Mouse (Mus musculus): Measurements from ENCODE around the gene Rsph6a.

The Rsph6a gene

DNA sequence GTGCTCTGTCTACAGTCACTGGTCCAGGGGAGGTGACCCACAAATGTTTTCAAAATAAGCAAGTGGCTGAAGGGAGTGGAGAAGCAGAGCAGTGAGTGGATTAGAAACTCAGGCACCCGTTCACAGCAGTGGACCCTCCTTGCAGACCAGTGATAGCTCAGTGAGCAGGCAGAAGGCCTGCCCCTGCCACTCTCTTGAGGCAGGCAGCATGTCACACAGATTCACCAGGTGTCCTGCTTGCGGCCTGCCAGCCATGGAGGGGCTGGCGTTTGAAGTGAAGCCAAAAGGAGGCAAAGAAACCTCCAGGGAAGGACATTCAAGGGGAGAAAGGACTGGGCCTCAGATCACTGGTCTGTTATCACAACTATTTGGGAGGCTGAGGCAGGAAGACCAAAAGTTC, 24.2 kb downstream of the Rsph6a start:
- DNase-seq (ENCODE audit: low read depth, low spot score), result no peak

DNA sequence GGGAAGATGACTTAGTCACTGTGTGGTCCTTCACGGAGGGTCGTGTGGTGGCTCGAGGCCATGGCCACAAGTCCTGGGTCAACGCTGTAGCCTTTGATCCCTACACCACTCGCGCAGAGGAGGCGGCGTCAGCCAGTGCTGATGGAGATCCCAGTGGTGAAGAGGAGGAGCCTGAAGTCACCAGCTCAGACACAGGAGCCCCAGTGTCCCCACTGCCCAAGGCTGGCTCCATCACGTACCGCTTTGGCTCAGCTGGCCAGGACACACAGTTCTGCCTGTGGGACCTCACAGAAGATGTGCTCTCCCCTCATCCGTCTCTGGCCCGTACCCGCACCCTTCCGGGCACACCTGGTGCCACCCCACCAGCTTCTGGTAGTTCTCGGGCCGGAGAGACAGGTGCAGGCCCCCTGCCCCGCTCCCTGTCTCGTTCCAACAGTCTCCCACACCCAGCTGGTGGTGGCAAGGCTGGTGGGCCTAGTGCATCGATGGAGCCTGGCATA, 26.0 kb downstream of the Rsph6a start:
- no peak for DNase-seq (ENCODE audit: low read depth, low spot score)

DNA sequence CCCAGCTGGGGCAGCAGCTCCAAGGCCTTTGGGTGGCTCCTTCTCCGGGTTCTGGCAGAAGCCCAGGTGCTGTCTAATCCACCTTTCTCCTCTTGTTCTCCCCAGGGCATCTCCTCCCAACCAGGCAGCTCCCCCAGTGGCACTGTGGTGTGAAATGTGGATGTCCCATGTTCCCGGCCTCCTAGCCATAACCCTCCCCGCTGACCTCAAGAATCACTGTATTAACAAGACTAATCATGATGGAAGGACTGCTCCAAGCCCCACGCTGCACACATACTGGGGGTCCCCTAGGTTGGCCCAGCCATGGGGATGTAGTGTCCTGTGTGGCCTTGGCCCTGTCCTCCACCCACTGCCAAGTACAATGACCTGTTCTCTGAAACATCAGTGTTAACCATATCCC, 27.7 kb downstream of the Rsph6a start:
- no peak for DNase-seq (ENCODE audit: low read depth, low spot score)

DNA sequence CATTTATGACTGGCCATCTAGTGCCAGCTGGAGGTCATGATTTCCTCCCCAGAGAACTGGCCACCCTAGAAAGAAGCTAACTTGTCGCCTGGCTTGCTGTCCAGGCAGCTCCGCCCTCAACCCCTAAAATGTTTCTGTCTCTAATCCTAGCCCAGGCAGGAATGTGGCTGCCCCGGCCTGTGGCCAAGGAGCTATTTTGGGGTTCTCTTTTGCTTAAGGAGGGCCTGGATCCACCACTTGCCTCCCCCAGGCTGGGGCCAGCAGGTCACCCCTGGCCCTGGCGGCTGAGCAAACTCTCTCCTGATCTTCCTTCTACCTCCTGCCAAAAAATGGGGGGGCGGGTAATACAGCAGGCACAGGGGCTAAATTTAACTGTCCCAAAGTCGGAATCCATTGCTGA, 28.6 kb downstream of the Rsph6a start:
- DNase-seq (ENCODE audit: low read depth, low spot score), result no peak

DNA sequence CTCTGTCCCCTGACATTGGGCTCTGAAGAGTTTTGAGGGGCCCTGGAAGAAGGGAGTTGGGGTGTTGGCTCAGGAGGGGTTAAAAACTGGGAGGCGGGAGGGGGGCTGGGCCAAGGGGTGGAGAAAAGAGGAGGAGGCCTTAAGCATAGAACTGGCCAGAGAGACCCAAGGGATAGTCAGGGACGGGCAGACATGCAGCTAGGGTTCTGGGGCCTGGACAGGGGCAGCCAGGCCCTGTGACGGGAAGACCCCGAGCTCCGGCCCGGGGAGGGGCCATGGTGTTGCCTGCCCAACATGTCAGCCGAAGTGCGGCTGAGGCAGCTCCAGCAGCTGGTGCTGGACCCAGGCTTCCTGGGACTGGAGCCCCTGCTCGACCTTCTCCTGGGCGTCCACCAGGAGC, 29.2 kb downstream of the Rsph6a start, which contains the start of gene Dmpk:
Gene Dmpk (plus strand): TSS at position 149 of the 400 bp plus-strand sequence.
- no peak for DNase-seq (ENCODE audit: low read depth, low spot score)

DNA sequence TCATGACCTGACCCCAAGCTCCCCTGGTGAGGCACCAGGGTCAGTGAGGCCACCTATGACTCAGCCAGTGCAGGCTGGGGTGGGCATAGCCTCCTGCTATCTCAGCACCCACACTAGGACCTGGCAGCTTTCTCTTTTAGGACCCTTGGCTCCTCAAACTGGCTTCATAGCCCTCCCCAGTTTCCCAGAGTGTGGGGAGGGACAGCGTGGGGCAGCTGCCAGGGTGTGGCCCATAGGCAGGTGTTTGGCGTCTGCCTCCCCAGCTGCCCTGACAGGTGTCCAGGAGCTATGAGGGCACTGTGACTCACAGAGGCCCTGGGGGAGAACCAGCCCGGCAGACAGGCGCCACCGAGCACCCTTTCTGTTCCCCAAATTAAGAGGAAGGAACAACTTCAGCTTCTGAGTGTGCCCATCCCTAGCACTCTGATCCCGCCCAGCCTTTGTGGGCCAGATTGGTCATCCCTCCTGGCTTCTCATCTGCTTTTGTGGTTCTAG, 29.8 kb downstream of the Rsph6a start:
- no peak for DNase-seq (ENCODE audit: low read depth, low spot score)

DNA sequence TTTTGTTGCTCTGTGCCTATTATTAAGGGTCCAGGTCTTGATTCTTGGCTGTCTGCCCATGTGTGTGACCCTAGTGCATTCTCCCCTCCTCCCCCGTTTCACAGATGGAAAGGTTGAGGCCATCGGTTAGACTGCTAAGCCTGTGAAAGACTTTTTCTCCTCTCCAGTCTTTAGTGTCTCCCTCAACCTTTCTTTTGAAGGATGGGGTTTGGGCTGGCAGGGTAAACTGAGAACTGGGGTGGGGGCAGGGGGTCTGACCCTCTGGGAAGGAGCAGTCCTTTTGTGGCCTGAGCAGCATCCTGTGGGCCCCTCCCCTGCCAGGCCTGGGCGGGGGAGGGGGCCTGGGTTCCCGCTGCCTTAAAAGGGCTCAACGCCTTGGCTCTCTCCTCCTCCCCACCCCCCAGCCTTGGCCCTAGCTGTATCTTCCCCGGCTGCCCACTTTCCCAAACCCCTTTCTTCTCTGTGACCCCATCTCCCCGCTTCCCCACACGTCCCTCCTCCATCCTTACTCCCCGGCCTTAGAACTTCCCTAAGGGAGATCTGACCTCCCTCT, 30.5 kb downstream of the Rsph6a start:
- DNase-seq (ENCODE audit: low read depth, low spot score), result no peak

DNA sequence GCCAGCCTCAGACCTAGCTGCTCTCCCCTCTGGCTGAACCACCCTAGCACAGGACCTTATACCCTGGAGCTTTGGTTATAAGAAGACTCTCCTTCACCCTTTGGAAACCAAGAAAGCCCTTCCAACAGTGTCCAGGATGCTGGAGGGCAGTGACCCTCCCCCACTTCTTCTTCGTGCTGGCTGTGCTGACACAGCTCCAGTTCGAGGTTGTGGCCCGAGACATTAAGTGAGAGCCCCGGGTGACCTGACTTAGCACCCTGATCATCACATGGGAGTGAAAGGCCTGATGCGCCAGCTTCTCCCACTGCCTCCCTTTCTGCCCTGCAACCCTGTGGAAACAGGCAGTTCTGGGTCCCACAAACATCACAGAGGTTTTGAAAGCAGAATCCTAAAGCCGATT, 31.0 kb downstream of the Rsph6a start:
- DNase-seq (ENCODE audit: low read depth, low spot score), result no peak

DNA sequence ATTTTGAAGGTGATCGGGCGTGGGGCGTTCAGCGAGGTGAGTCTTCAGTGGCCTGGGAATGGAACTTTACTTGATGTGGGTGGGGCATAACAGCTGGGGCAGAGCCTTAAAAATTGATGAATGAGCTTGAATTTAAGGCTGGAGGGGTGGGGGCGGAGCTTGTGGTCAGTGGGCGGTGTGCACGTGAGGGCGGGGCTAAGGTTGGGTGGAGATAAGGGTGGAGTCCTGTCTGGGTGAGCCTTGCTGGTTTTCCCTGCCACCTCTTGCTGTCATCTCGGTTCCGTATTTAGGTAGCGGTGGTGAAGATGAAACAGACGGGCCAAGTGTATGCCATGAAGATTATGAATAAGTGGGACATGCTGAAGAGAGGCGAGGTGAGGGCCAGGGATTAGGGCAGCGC, 31.6 kb downstream of the Rsph6a start:
- DNase-seq (ENCODE audit: low read depth, low spot score), result no peak

DNA sequence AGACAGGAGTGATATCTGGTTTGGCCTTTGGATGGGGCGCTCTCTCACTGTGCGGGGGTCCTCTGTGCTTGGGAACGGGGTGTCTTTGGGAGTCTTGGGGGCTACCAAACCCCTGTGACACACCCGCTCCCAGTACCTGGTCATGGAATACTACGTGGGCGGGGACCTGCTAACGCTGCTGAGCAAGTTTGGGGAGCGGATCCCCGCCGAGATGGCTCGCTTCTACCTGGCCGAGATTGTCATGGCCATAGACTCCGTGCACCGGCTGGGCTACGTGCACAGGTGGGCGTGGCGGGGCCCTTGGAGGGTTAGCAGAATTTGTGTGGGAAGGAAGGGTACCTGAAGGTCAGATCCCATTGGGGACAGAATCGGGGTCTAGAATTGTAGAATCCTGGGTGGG, 32.3 kb downstream of the Rsph6a start:
- DNase-seq (ENCODE audit: low read depth, low spot score), result no peak

DNA sequence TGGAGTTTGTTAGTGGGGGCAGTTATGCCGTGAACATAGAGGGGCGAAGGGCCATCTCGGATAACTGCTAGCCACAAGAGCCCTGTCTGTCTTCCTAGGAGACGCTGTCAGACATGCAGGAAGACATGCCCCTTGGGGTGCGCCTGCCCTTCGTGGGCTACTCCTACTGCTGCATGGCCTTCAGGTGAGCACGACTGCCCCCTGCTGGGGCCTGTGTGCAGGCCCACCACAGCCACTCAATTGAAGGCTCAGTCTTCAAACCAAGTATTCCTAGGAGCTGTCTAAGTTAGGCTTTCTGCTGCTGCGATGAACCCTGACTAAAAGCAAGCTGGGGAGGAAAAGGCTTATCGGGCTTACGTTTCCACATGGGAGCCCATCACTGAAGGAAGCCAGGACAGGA, 34.3 kb downstream of the Rsph6a start:
- DNase-seq (ENCODE audit: low read depth, low spot score), result no peak

DNA sequence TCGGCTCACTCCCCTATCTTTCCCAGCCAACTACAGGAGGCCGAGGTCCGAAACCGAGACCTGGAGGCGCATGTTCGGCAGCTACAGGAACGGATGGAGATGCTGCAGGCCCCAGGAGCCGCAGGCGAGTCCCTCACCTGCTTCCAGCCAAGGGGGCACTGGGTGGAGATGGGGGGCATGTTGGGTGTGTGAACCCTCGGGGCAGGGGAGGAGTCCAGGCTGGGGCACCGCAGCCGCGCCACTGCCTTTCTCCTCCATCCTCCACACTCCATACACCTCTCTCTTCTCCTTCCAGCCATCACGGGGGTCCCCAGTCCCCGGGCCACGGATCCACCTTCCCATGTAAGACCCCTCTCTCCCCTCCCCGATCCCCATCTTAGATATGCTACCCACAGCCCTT, 37.4 kb downstream of the Rsph6a start:
- no peak for DNase-seq (ENCODE audit: low read depth, low spot score)

DNA sequence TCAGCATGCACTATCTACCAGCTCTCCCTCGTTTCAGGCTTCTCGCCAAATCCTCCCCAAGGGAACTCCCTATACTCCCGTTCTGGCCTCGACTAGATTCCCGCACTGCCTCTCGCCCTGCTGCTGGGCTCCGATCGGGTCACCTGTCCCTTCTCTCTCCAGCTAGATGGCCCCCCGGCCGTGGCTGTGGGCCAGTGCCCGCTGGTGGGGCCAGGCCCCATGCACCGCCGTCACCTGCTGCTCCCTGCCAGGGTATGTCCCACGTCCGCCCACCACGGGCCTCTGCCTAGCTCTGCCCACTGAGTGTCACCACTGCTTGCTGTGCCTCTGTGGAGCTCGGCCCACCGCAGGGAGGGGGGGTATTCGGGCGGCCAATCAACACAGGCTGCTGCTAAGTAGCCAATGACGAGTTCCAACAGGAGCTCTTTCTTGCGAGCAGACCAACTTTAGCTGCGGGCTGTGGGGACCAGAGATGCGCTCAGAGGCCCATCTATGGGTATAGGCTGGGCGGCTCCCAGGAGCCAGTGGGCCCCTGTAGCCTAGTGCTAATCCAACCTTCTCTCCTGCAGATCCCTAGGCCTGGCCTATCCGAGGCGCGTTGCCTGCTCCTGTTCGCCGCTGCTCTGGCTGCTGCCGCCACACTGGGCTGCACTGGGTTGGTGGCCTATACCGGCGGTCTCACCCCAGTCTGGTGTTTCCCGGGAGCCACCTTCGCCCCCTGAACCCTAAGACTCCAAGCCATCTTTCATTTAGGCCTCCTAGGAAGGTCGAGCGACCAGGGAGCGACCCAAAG, 38.1 kb downstream of the Rsph6a start:
- no peak for DNase-seq (ENCODE audit: low read depth, low spot score)

DNA sequence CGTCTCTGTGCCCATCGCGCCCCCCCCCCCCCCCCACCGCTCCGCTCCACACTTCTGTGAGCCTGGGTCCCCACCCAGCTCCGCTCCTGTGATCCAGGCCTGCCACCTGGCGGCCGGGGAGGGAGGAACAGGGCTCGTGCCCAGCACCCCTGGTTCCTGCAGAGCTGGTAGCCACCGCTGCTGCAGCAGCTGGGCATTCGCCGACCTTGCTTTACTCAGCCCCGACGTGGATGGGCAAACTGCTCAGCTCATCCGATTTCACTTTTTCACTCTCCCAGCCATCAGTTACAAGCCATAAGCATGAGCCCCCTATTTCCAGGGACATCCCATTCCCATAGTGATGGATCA, 38.7 kb downstream of the Rsph6a start:
- DNase-seq (ENCODE audit: low read depth, low spot score), result no peak

DNA sequence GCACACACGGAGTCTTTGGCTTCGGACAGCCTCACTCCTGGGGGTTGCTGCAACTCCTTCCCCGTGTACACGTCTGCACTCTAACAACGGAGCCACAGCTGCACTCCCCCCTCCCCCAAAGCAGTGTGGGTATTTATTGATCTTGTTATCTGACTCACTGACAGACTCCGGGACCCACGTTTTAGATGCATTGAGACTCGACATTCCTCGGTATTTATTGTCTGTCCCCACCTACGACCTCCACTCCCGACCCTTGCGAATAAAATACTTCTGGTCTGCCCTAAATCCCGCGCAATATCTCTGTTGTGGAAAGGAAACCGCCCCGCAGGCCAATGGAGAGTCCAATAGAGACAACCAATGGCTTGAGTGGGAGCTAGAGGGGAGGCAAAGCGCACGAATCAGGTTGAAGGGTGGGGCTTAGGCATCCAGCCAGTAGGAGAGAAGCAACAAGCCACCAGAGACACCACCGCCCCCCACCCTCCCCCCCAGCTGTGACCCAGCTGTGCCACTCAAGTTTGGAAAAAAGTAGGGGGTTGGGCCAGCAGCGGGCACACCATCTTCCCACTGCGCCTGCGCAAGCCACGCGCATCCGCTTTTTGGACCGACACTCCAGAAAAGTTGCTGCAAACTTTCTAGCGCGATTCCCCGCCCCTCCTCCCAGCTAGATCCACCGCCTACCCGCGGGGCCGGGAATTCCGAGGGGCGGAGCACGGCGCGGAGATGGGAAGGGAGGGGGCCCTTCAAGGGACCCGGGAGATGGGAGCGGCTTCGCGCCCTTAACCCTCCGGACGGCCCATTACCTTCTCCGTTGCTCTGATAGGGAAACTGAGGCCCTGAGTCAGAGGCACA, 39.3 kb downstream of the Rsph6a start:
- DNase-seq (ENCODE audit: low read depth, low spot score), result peak; percentile 72

DNA sequence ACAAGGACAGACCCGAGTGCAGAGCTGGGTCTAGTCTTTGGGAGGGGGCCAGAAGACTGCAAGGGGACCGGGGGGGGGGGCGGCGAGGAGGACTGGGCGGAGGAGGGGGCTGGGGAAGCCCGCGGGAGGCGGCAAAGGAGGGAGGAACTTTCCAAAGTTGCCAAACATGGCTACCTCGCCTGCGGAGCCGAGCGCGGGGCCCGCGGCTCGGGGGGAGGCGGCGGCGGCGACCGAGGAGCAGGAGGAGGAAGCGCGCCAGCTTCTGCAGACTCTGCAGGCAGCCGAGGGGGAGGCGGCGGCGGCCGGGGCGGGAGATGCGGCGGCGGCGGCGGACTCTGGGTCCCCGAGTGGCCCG, 40.0 kb downstream of the Rsph6a start, which contains the start of gene Six5:
Gene Six5 (plus strand): TSS at position 124 of the 355 bp plus-strand sequence.
- DNase-seq (ENCODE audit: low read depth, low spot score), result no peak

DNA sequence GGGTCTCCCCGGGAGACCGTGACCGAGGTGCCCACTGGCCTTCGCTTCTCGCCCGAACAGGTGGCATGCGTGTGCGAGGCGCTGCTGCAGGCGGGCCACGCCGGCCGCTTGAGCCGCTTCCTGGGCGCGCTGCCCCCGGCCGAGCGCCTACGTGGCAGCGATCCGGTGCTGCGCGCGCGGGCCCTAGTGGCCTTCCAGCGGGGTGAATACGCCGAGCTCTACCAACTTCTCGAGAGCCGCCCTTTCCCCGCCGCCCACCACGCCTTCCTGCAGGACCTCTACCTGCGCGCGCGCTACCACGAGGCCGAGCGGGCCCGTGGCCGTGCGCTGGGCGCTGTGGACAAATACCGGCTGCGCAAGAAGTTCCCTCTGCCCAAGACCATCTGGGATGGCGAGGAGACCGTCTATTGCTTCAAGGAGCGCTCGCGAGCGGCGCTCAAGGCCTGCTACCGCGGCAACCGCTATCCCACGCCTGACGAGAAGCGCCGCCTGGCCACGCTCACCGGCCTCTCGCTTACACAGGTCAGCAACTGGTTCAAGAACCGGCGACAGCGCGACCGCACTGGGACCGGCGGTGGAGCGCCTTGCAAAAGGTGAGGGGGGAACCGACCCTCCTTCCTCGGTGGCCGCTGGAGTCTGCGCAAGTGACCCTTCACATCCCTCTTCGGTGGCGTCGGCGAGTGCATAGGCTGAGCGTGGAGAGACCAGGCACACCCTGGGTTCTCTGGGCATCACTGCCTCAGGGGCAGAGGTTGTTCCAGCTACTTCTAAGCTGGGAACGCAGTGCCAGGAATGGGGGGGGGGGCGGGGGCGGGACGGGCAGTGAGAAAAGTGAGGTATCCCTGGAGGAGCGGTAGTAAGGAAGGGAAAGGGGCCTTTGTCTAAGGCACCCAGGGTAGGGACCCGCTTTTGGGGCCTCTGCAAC, 40.6 kb downstream of the Rsph6a start:
- DNase-seq (ENCODE audit: low read depth, low spot score), result no peak

DNA sequence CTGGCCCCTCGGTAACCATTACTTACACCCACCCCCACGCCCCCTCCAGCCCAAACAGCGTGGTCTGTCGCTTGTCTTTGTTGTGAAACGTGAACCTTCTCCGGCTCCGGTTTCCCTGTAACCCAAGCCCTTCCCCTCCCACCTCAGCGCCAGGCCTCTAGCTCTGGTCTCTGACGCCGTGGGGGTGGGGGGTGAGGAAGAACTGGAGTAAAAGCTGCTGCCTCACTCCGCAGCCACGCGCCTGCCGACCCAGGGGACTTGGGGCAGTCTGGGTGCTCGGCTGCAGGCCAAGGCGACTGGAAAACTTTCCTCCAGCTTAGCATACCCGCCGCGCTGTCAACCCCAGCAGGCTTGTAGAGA, 41.2 kb downstream of the Rsph6a start:
- DNase-seq (ENCODE audit: low read depth, low spot score), result no peak

DNA sequence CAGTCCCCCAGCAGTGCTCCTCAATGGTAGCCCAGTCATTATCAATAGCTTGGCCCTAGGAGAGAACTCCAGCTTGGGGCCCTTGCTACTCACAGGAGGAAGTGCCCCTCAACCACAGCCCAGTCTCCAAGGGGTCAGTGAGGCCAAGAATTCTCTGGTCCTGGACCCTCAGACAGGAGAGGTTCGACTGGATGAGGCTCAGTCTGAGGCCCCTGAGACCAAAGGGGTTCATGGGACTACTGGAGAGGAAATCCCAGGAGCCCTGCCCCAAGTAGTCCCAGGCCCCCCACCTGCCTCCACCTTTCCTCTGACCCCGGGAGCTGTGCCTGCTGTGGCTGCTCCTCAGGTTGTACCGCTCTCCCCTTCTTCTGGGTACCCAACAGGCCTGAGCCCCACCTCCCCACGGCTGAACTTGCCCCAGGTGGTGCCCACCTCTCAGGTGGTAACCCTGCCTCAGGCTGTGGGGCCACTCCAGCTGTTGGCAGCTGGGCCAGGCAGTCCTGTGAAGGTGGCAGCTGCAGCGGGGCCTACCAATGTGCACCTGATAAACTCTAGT, 42.0 kb downstream of the Rsph6a start:
- DNase-seq (ENCODE audit: low read depth, low spot score), result no peak

DNA sequence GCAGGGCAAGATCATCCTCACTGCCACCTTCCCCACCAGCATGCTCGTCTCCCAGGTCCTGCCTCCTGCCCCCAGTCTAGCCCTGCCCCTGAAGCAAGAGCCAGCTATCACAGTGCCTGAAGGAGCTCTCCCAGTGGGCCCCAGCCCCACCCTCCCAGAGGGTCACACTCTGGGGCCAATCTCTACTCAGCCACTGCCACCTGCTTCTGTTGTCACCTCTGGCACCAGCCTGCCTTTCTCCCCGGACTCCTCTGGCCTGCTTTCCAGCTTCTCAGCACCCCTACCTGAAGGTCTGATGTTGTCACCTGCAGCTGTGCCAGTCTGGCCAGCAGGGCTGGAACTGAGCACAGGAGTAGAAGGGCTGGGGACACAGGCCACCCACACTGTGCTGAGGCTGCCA, 42.7 kb downstream of the Rsph6a start:
- DNase-seq (ENCODE audit: low read depth, low spot score), result no peak

DNA sequence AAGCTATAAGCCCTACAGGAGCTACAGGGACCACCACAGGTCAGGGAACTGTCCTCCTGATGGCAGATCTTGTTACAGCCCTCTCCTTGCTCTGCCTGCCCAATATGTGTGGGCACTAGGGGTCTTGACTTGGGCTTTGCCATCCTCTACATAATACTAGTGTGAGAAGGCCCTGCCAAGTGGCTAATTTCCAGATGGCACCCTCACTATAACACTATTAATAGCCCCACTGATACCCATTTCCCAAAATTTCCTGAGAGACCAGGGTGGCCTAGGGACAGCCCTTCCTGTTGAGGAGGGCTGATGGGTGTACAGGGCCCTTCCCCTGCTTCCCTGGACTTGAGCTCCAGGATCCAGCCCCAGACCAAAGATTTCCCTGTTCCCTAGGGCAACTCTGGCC, 43.4 kb downstream of the Rsph6a start:
- no peak for DNase-seq (ENCODE audit: low read depth, low spot score)

Data from brain, embryonic 18.5 days (tissue).